Mouse (Mus musculus): ENCODE measurements around the gene Prm3.
"Not testable (repeated sequence)": the region's sequence is repeated elsewhere in the genome, so short reads cannot be mapped to it uniquely, and the experiment has no call there.

The Prm3 gene

DNA sequence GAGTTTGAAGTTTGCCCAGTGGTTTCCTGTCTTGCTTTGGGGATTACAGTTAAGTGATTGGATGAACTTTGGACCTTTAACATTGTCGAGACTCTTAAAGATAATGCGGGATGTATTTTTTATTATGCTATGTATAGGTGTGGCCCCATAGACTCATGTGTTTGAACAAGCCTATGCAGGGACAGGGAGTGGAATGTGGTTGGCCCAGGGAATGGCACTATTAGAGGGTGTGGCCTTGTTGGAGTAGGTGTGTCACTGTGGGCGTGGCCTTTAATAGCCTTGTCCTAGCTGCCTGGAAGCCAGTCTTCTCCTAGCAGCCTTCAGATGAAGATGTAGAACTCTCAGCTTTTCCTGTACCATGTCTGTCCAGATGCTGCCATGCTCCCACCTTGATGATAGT, 11.7 kb upstream of the Prm3 start:
- in situ Hi-C loops (cut with MseI, MboI) = not testable (repeated sequence)

- in situ Hi-C loops (cut with MseI, MboI) = no loop called here
Observed at GRCm38 (mm10) chr16:10796034-10796433, 5.3 kb upstream of the Prm3 start, which contains the start of gene Prm2. TSS of gene Prm2 (minus strand) at chr16:10796134.

DNA sequence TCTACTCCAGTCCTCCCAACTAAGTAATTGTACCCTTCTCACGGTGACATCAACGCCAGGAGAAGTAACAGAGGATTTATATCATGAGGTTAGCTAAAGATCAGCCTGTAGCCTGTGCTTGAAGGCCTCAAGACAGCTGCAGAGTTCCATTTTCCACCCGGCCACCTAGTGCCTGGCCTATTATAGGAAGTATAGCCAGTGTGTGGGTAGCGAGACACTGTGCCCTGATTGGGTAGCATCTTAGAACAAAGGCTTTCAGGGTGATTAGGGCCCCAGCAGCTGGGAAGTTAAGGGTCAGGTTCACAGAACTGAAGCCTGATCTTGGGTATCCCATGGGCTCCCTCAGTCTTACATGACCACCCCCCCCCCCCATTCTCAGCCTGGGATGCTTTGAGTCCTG, 1.8 kb downstream of the Prm3 start:
- in situ Hi-C loops (cut with MseI, MboI) = loop anchor here in 1 of 2 experiments (10.0 kb wide), 1 partner anchor 214 kb away; no protein-coding TSS in a partner anchor

GRCm38 (mm10) chr16:10788271-10788670, 2.4 kb downstream of the Prm3 start, which contains the start of gene Tnp2:
TSS of gene Tnp2 (minus strand) at chr16:10788660.
- in situ Hi-C loops (cut with MseI, MboI) = loop anchor here in 1 of 2 experiments (10.0 kb wide), 1 partner anchor 213 kb away; no protein-coding TSS in a partner anchor

- in situ Hi-C loops (cut with MseI, MboI) = loop anchor here in 1 of 2 experiments (10.0 kb wide), 1 partner anchor 213 kb away; no protein-coding TSS in a partner anchor
Observed at GRCm38 (mm10) chr16:10787548-10788058, 3.1 kb downstream of the Prm3 start.

- in situ Hi-C loops (cut with MseI, MboI) = loop anchor here in 1 of 2 experiments (10.0 kb wide), 1 partner anchor 212 kb away; no protein-coding TSS in a partner anchor
Observed at GRCm38 (mm10) chr16:10786782-10787547, 3.7 kb downstream of the Prm3 start.

DNA sequence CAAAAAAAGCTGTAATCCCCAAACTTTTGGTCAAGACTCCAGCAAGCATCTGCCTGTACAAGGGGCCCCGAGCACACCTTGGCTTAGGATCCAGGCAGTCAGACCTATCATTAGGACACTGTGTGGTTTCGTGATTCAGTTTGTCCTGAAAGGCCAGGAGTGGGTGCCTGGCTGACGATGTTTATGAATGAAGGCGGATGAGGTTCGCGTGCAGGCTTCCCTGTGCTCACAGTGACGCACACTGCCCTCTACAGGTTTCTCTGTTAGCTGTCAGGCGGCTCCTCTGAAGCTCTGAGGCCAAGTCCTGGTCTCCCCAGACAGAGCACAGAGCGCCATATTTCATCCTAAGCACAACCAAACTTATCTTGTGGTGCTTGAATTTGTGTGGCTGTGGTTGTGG, 4.4 kb downstream of the Prm3 start:
- in situ Hi-C loops (cut with MseI, MboI) = loop anchor here in 1 of 2 experiments (10.0 kb wide), 1 partner anchor 211 kb away; no protein-coding TSS in a partner anchor

DNA sequence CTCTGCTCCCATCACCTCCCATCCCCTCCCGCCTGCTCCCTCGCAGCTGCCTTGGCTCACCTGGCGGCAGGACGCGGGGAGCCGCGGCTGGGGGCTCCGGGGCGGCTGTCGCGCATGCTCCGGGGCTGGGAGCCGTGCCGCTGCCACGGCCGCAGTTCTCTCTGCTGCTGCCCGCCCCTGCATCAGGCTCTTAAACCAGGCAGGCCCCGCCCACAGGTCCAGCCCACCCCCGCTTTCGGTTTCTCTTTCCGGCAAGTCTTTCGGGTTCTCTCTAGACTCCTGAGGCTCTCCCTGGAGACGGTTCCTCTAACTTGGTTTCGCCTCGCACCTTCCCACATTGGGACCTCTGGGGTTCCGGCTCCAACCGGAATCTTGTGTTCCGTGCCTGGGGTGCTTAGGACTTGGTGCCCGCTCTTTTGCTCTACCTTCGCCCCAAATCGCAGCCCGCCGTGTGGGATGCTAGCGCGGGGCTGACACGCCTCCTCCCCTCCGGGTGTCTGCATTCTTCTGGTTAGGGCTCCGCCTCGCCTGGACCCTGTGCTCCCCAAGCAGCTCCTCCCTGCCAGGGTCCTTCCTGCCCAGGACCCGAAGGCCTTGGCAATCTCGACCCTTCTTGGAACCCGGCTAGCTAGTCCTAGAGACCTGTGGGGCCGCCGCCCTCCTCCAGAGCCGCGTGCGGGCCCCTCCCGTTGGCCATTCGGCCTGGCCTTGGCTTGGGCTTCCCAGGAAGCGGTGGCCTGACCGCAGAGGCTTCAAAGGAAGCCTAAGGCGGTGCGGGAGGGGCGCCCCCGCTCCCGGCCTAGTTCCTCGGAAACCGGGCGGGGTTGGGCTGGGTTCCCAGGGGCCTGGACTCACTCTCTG, 5.1 kb downstream of the Prm3 start, which contains the start of gene Socs1:
Gene Socs1, minus strand, starts transcription at position 166 of the 861 bp plus-strand sequence.
- in situ Hi-C loops (cut with MseI, MboI) = loop anchor here in 1 of 2 experiments (10.0 kb wide), 1 partner anchor 211 kb away; no protein-coding TSS in a partner anchor

DNA sequence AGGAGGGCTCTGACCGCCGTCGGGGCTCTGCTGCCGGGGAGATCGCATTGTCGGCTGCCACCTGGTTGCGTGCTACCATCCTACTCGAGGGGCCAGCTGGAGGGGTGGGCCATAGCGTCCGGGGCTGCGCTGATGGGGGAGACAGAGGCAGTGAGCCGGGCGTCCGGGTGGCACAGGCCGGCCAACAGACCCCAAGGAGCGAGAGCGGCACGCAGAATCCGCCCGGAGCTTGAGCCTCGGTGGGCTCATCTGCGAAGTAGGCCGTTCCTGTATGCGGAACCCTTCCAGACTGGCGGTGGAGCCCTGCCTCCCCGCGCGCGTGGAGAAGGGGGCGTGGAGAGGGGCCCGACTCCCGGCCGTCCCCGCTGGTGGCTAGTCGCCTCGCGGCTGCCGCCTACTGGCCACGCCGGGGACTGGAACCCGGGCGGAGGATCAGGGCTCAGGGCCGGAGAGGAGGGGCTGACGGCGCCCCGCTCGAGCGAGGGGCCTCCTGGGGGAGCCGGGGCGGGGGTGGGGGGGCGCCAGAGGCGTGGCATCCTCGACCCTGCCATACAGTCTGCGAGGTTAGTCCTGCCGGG, 5.8 kb downstream of the Prm3 start:
- in situ Hi-C loops (cut with MseI, MboI) = loop anchor here in 1 of 2 experiments (10.0 kb wide), 1 partner anchor 210 kb away; no protein-coding TSS in a partner anchor

DNA sequence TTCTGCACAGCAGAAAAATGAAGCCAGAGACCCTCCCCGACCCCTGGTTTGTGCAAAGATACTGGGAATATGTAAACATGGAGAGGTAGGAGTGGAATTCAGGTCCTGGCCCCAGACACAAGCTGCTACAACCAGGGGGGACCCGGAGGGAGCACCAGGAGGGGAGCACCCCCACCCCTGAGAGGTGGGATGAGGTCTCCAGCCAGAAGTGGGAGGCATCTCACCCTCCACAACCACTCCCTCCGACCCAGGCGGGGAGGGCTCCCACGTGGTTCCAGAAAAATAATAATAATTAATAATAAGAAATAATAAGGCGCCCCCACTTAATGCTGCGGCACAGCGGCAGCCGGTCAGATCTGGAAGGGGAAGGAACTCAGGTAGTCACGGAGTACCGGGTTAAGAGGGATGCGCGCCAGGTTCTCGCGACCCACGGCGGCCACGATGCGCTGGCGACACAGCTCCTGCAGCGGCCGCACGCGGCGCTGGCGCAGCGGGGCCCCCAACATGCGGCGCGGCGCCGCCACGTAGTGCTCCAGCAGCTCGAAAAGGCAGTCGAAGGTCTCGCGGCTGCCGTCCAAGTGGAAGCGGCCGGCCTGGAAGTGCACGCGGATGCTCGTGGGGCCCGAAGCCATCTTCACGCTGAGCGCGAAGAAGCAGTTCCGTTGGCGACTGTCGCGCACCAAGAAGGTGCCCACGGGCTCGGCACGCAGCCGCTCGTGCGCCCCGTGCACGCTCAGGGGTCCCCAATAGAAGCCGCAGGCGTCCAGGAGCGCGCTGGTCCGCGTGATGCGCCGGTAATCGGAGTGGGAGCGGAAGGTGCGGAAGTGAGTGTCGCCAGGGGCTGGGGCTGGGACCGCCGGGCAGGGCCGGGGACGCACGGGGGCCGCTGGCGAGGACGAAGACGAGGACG, 6.6 kb downstream of the Prm3 start:
- in situ Hi-C loops (cut with MseI, MboI) = loop anchor here in 1 of 2 experiments (10.0 kb wide), 1 partner anchor 209 kb away; no protein-coding TSS in a partner anchor

GRCm38 (mm10) chr16:10783451-10783850, 7.3 kb downstream of the Prm3 start:
- in situ Hi-C loops (cut with MseI, MboI) = loop anchor here in 1 of 2 experiments (10.0 kb wide), 1 partner anchor 209 kb away; no protein-coding TSS in a partner anchor

- in situ Hi-C loops (cut with MseI, MboI) = loop anchor here in 1 of 2 experiments (10.0 kb wide), 1 partner anchor 208 kb away; no protein-coding TSS in a partner anchor
Observed at GRCm38 (mm10) chr16:10783152-10783434, 7.6 kb downstream of the Prm3 start.

DNA sequence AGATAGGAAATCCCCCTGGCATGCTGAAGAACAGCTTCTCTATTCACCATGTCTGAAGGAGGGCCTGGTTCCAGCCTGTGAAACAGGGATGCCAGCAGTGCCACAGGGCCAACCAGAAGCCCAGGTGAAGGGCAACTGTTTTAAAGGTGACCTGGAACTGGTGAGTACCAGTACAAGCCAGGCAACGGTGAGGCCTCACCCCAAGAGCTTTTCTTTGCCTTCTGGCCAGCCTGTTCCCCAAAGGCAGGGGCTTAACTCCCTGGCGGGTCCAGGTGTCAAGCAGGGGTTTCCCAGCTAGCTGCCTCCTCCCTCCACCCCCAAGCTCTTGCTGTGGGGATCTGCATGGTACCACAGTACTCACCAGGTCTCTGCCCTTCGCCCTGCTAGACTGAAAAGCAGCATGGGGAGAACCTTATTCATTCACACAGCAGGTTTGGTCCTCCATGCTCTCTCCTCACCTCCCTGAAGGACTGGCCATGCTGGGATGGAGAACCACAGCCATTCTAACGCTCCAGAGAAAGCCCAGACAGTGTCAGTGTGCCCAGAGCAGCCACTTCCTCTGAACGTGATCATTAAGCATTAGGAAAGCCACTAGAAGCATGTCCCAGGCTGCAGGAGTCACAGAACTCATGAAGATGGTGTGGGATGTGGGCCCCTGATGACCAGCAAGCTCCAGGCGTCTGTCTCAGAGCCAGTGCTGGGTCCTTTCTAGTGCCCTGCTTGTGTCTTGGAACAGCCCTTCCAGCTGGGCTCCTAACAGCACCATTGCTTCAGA, 8.2 kb downstream of the Prm3 start:
- in situ Hi-C loops (cut with MseI, MboI) = loop anchor here in 1 of 2 experiments (10.0 kb wide), 1 partner anchor 208 kb away; no protein-coding TSS in a partner anchor

DNA sequence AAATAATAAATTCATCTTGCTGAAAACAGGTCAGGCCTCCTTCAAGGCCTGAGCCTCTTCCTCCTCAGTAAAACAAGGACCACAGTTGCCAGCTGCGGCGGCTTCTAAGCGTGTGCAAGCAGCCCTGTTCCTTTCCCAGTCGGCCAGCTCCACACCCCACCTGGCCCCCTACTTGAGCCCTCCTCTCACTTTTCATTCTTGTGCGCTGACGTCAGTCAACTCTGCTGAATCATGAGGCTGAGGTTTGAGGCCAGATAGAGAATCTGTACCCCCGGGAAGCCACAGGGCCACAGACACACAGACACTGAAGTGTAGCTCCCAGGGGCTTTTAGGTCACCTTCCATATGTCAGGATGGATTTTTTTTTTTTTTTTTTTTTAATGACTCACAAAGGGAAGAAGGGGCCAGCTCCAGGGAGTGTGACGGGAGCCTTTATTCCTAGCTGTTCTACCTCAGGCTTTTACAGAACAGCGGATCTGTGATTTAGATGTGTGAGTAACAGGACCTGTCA, 8.8 kb downstream of the Prm3 start:
- in situ Hi-C loops (cut with MseI, MboI) = loop anchor here in 1 of 2 experiments (10.0 kb wide), 1 partner anchor 207 kb away; no protein-coding TSS in a partner anchor

GRCm38 (mm10) chr16:10780631-10781120, 10.0 kb downstream of the Prm3 start:
- in situ Hi-C loops (cut with MseI, MboI) = loop anchor here in 1 of 2 experiments (10.0 kb wide), 1 partner anchor 206 kb away; no protein-coding TSS in a partner anchor

GRCm38 (mm10) chr16:10777579-10778160, 13.0 kb downstream of the Prm3 start:
- in situ Hi-C loops (cut with MseI, MboI) = no loop called here

DNA sequence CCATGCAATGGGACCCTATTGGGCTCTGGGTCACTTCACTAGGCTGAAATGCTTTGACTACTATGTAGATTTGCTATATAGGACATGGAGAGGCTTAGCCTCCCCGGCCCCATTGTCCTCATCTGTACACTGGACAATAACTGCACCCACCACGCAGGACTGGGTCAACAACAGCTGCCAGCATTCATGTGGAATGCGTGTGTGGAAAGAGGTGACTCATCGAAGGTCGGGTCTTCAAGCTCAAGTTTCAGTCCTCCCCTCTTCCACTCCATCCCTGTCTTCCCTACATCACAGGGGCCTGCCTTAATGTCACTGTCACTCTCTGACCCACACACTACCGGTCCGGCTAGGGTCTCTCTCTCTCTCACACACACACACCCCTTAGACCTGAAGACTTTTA, 14.4 kb downstream of the Prm3 start:
- in situ Hi-C loops (cut with MseI, MboI) = no loop called here

GRCm38 (mm10) chr16:10774726-10775125, 16.0 kb downstream of the Prm3 start:
- in situ Hi-C loops (cut with MseI, MboI) = no loop called here
